Mouse (Mus musculus) brain, embryonic 18.5 days (tissue): ENCODE data around the gene Rhbdf1.
A peak's percentile ranks its signal among the peaks of the same experiment; 100 is the strongest.

Experiments
- DNase-seq: peaks from one replicate; pipeline ENCODE4 v3.0.0-alpha.2; 2012; ENCODE audit warnings: low read depth, low spot score

Rhbdf1 gene

GRCm38 (mm10) chr11:32221951-32222409, at the start of gene Rhbdf1:
Gene Rhbdf1 (minus strand): TSS chr11:32222300.
- DNase-seq = no peak

DNA sequence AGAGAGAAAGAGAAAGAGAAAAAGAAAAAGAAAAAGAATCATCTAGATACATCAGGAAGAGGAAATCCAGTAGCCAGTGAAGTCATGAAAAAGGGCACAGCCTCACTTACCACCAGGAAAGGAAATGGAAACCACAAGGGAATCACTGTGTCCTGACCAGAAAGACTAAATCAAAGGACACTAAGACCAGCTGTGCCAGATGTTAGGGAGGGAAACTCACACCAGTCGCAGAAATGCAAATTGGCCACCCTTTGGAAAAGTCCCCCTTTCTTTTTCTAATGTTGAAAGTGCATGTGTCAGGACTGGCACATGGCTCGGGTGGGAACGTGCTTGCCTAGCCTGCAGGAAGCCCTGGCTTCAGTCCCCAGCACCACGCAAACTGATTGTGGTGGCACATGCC, 49.1 kb upstream of the Rhbdf1 start:
- DNase-seq = no peak

GRCm38 (mm10) chr11:32268952-32269351, 46.9 kb upstream of the Rhbdf1 start:
- no peak for DNase-seq

GRCm38 (mm10) chr11:32267964-32268363, 45.9 kb upstream of the Rhbdf1 start:
- no peak for DNase-seq

DNA sequence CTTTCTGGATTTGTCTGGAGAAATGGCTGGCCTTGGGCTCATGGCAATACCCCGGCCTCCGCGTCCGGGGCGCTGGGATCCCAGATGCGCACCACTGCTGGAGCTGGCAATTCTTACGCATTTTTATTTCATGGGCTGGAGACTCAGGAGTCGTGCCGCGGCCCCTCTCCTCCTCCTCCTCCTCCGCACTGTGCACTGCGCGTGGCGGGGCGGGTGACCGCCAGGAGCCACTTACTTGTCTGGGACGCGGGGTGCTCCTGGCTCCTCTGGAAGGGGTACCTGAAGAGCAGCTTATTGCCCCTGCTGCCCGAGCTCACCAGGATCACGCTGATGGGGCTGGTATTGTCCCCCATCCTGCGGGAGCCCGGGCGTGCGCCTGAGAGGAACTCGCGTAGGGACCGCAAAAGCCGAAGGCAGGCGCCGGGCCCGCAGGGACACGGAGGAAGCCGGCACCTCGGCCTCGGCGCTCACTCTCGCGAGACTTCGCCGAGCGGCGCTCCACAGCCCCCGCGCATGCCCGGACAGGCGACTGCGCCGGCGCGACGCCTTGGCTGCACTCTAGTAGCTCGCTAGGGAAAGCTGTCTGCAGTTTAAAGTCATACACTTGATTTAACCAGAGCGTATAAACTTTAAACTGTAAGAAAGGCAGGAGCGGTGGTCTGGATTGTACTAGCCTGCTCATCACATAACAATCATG, 45.2 kb upstream of the Rhbdf1 start, which contains the start of gene Nprl3:
Gene Nprl3, minus strand, starts transcription at position 520 of the 697 bp plus-strand sequence.
- DNase-seq = peak; percentile 86

- no peak for DNase-seq
These were observed 44.7 kb upstream of the Rhbdf1 start for GRCm38 (mm10) chr11:32266776-32267175.

DNA sequence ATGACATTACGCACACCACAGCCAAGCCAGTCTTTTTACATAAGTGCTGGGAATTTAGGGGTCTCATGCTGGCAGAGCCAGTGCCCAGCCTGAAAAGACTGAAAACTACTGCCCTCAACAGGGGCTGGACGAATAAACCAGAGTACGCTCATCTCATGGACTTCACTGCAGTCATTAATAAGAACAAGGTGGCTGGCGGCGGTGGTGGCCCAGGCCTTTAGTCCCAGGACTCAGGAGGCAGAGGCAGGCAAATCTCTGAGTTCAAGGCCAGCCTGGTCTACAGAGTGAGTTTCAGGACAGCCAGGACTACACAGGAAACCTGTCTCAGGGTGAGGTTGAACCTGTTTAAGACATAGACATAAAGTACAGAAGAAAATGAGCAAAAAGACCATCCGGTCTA, 44.1 kb upstream of the Rhbdf1 start:
- DNase-seq = no peak

DNA sequence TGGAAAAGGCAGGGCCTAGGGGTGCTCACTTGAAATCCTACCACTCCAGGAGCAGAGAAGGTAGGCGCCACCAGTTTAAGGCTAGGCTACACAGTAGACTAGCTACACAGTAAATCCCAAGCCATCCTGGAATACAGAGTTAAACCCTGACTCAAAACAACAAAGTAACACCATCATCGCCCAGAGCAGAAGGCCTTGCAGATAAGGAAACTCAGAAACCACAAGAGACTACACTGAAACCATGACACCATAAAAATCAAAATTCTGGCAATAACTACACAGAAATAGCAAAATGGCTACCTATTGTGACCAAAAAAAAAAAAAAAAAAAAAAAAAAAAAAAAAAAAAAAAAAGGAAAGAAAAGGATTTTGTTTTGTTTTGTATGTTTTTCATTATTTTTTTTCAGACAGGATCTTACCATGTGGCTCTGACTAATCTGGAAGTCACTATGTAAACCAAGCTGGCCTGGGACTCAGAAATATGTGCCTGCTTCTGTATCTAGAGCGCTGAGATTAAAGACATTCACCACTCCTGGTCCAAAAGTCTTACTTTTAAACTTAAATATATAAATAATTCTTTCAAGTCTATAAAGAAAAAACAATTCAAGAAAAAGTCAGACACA, 43.1 kb upstream of the Rhbdf1 start:
- DNase-seq = no peak

GRCm38 (mm10) chr11:32262674-32263415, 40.7 kb upstream of the Rhbdf1 start:
- DNase-seq = no peak

- no peak for DNase-seq
These were observed 34.5 kb upstream of the Rhbdf1 start for GRCm38 (mm10) chr11:32256566-32256965.

DNA sequence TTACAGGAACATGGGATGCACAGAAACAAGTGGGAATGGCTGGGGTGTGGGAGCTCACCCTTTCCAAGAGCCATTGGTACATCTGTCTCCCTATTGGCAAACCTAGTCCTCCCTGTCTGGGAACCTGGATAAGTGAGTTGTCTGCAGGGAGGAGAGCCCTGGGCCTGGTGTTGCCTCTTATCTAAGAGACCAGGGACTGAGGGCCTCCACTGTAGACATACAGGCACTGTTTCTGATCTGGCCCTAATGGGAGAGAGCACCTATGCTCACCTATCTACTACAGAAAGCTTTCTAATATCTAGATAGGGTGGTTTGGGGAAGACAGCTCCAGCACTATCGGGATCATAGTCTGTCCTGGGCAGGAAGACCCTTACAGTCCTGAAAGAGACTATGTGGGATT, 34.0 kb upstream of the Rhbdf1 start:
- DNase-seq = no peak

GRCm38 (mm10) chr11:32253121-32253520, 31.0 kb upstream of the Rhbdf1 start:
- no peak for DNase-seq

GRCm38 (mm10) chr11:32250880-32251763, 29.0 kb upstream of the Rhbdf1 start:
- DNase-seq = no peak

DNA sequence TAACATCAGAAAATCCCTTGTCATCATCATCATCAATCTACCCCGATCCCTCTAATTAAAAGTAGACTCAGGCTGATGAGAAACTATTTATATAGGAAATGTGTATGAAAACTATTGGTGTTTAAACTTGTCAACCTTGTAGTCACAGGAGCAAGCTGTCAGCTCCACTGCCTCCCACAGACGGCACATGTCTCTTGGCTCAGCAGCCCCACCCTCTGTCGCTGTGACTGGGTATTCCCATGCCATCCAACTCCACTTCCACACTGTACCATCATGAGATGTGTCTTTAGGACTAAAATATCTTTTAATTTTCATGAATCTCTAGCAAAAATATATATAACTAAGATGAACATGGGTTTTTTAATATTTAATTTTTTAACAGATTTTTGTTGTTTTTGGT, 26.2 kb upstream of the Rhbdf1 start:
- DNase-seq = no peak

GRCm38 (mm10) chr11:32247068-32247467, 25.0 kb upstream of the Rhbdf1 start:
- no peak for DNase-seq

DNA sequence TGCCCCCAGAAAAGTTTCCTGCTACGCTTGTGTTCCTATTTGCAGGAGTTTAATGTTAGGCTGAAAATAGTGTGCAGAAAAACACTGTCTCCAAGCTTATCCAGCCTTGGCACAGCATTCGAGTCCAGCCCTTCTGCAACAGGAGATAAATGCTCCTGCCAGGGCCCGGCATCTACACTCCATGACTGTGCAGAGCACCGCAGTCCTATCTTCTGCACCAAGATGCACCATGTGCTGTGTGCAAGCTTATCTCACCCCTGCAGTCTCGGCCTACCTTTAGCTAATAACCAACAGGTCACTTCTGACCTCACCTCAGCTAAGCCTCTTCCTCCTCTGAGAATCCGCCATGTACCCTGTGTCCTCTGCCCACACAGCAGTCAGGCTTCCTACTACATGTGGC, 23.5 kb upstream of the Rhbdf1 start:
- DNase-seq = no peak

- no peak for DNase-seq
These were observed 22.5 kb upstream of the Rhbdf1 start for GRCm38 (mm10) chr11:32244617-32245016.

GRCm38 (mm10) chr11:32244064-32244463, 22.0 kb upstream of the Rhbdf1 start:
- DNase-seq = no peak

- no peak for DNase-seq
These were observed 21.3 kb upstream of the Rhbdf1 start for GRCm38 (mm10) chr11:32243205-32243955.

DNA sequence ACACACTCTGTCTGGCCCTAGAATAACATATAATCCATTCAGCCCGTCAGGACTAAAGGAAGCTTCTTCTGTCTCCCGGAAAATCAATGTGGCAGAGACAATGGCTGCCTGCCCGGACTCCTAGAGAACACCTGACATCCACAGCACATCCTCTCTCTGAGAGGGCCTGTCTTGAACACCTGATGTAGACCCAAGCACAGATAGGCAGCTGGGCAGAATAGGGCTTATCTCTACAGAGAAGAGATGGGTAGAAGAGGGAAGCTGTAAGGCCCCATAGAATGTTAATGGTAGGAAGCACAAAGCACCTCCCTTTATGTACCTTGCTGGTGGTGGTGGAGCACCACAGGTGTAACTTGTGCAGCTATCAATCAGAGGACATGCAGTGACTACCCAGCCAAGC, 20.1 kb upstream of the Rhbdf1 start:
- DNase-seq = no peak

DNA sequence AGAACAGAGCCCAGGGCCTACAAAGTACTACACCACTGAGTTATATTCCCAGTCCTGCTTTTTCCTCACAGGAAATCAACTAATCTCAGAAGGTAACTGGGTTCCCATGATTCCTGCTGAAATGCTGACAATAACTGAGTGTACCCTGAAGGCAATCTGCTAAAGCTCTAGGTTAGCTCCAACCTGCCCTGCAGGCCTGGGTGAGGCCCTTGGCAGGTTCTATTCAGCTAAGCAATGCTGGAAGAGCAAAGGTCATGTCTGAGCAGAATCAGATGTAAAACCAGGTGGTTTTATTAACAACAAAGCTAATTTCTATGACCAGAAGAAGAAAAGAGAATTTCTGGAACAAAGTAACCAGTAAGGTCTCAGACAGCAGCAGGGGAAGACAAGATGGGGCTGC, 19.3 kb upstream of the Rhbdf1 start:
- no peak for DNase-seq
